Mouse (Mus musculus) right cerebral cortex, postnatal 4 days (tissue): ENCODE measurements at regions not wholly inside any gene's neighbourhood (a gene's known extent, or its start where the extent isn't known, plus 50 kb on each side); places are given as distances from the start of the nearest gene placed in this dataset.

Source experiments
- DNase-seq: peaks from one replicate; pipeline ENCODE4 v3.0.0-alpha.2; 2022

GRCm38 (mm10) chr10:97397896-97398295, 81.5 kb upstream of the Dcn start:
- no peak for DNase-seq

GRCm38 (mm10) chr10:97402524-97402923, 76.9 kb upstream of the Dcn start:
- DNase-seq, result no peak

DNA sequence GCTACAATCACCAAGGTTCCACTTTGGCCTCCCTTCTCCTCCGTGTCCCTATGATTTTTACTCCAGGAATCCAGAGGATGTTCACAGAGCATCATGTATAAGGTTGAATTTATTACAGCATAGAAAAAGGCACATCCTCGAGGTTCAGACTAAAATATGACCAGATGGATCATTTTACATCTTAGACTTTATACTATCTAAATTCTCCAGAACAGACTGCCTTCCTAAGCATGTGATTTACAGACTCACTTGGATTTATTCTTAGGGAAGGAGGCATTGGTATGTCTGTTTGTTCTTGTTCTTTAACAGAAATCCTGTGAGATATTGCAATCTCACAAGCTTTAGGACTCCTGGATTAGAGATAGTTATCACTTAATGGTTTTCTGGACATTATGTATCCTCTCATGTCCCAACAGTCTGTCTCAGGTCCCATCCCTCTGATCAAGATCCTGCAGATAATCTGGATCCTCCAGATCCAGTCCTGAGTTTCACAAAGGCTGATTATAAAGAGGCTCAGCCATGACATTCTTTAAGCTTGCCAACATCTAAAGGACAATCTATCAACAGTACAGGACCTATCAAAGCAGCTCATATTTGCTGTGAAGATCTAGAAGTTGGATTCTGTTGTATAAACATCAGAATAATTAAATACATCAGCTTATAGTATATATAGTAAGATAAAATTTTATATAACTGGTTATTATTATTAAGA, 75.2 kb upstream of the Dcn start:
- DNase-seq, result no peak

DNA sequence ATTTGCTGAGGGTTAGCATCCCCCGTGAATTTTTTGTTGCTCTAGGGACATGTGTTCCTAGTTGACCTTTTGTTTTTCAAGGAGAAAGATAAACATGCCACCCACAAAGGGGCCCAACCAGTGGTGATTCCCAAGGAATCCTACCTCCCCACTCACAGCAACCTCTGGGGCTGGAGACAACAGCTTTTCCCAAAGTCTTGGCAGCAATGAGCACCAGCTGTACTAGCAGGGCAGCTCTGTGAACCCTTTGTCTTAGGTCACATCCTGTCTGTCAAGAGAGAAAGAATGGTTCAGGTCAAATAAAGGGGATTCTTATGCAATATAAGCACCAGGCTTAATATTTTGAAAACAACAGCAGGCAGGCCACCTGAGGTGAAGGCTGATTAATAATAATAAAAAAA, 70.2 kb upstream of the Dcn start:
- no peak for DNase-seq

GRCm38 (mm10) chr10:97409909-97410308, 69.5 kb upstream of the Dcn start:
- no peak for DNase-seq

DNA sequence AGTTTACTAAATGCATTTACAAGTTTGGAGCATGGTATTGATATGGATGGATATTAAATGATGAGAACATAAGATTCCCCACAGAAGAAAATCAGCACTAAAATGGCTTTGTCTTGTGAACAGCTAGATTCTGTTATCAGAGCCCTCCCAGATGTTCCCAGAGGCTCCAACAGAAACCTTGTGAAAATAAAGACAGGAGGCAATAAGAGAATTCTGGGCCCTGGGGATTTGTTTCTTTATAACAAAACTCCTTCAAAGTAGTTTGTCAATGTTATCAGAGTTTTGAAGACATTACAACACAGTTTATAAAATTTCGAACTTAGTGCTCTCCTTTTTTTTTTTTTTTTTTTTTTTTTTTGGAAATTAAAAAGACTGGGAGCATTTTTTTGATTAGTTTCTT, 56.8 kb upstream of the Dcn start:
- no peak for DNase-seq

DNA sequence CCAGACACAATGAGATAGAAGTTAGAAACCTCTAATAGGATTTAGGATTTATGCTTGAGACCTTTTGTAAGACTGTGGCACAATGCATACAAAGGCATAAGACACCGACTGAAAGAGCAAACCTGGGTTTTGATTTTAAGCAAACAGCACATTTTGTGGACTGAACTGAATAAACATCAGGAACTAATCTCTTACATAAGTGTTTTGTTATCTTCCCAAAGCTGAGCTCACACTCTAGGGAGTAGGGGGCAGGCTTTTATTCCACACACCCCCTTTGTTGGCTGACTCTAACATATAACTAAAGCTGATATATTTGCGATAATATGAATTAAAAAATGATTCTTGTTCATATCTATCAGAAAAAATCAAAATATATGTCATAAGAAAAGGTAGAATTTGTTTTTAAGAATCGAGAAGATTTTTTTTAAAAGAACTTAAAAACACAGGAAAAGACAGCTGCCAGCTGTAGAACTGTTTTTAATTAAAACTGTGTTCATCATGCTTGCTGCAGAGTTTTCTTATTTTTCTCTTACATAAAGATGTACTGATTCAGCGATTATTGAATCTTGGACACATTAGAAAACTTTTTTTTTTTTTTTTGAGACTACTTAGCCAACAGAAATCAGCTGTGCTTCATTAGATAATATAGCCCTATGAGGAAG, 56.2 kb upstream of the Dcn start:
- DNase-seq, result no peak
